Mouse (Mus musculus): ENCODE data around the gene Mindy1. TPM values are rescaled to one million over a fixed set of nuclear protein-coding genes. Genes with fewer than 3 reads are reported as not detected.

Mindy1 gene
- polyA plus RNA-seq (2014; fragmentation: Illumina TruSeq; extraction: RNeasy Lipid Tissue Mini Kit (QIAGEN cat#74804); ENCODE audit: low read depth, low replicate concordance), result 62.4 TPM

GRCm38 (mm10) chr3:95281216-95282126, at the start of gene Mindy1, which contains the start of gene Prune1:
TSS of gene Mindy1 (plus strand) at chr3:95281345.
TSS of gene Prune1 (minus strand) at chr3:95282076.

GRCm38 (mm10) chr3:95241498-95241897, 39.6 kb upstream of the Mindy1 start, which contains the start of gene Gm128:
TSS of gene Gm128 (minus strand) at chr3:95241598.

GRCm38 (mm10) chr3:95250783-95251424, 30.2 kb upstream of the Mindy1 start, which contains the start of gene Bnipl:
TSS of gene Bnipl (minus strand) at chr3:95251193.

GRCm38 (mm10) chr3:95307100-95307499, 26.0 kb downstream of the Mindy1 start, which contains the start of gene Anxa9:
TSS of gene Anxa9 (minus strand) at chr3:95307176.

GRCm38 (mm10) chr3:95314486-95315093, 33.4 kb downstream of the Mindy1 start, which contains the start of gene Cers2:
TSS of gene Cers2 (plus strand) at chr3:95314791.

Other genes starting within 250 kb of the Mindy1 start
- 134 TPM for gene Psmd4, start 238.7 kb upstream of the Mindy1 start, polyA plus RNA-seq (2014; fragmentation: Illumina TruSeq; extraction: RNeasy Lipid Tissue Mini Kit (QIAGEN cat#74804); ENCODE audit: low read depth, low replicate concordance)
- gene Pip5k1a, start 174.4 kb upstream of the Mindy1 start, polyA plus RNA-seq (2014; fragmentation: Illumina TruSeq; extraction: RNeasy Lipid Tissue Mini Kit (QIAGEN cat#74804); ENCODE audit: low read depth, low replicate concordance), result 19.1 TPM
- 45.3 TPM for gene Vps72, start 170.3 kb upstream of the Mindy1 start, polyA plus RNA-seq (2014; fragmentation: Illumina TruSeq; extraction: RNeasy Lipid Tissue Mini Kit (QIAGEN cat#74804); ENCODE audit: low read depth, low replicate concordance)
- gene Tmod4, start 156.9 kb upstream of the Mindy1 start, polyA plus RNA-seq (2014; fragmentation: Illumina TruSeq; extraction: RNeasy Lipid Tissue Mini Kit (QIAGEN cat#74804); ENCODE audit: low read depth, low replicate concordance), result 0.31 TPM
- 34.3 TPM for gene Scnm1, start 147.3 kb upstream of the Mindy1 start, polyA plus RNA-seq (2014; fragmentation: Illumina TruSeq; extraction: RNeasy Lipid Tissue Mini Kit (QIAGEN cat#74804); ENCODE audit: low read depth, low replicate concordance)
- gene Lysmd1, start 147.3 kb upstream of the Mindy1 start, polyA plus RNA-seq (2014; fragmentation: Illumina TruSeq; extraction: RNeasy Lipid Tissue Mini Kit (QIAGEN cat#74804); ENCODE audit: low read depth, low replicate concordance), result 11.0 TPM
- 9.1 TPM for gene Tnfaip8l2, start 139.0 kb upstream of the Mindy1 start, polyA plus RNA-seq (2014; fragmentation: Illumina TruSeq; extraction: RNeasy Lipid Tissue Mini Kit (QIAGEN cat#74804); ENCODE audit: low read depth, low replicate concordance)
- gene Sema6c, start 120.9 kb upstream of the Mindy1 start, polyA plus RNA-seq (2014; fragmentation: Illumina TruSeq; extraction: RNeasy Lipid Tissue Mini Kit (QIAGEN cat#74804); ENCODE audit: low read depth, low replicate concordance), result 4.2 TPM
- gene Gabpb2, start 63.4 kb upstream of the Mindy1 start, polyA plus RNA-seq (2014; fragmentation: Illumina TruSeq; extraction: RNeasy Lipid Tissue Mini Kit (QIAGEN cat#74804); ENCODE audit: low read depth, low replicate concordance), result 18.6 TPM
- gene Cdc42se1, start 52.6 kb upstream of the Mindy1 start, polyA plus RNA-seq (2014; fragmentation: Illumina TruSeq; extraction: RNeasy Lipid Tissue Mini Kit (QIAGEN cat#74804); ENCODE audit: low read depth, low replicate concordance), result 69.2 TPM
- 22.7 TPM for gene Mllt11, start 49.2 kb upstream of the Mindy1 start, polyA plus RNA-seq (2014; fragmentation: Illumina TruSeq; extraction: RNeasy Lipid Tissue Mini Kit (QIAGEN cat#74804); ENCODE audit: low read depth, low replicate concordance)
- gene Gm128, start 39.7 kb upstream of the Mindy1 start, polyA plus RNA-seq (2014; fragmentation: Illumina TruSeq; extraction: RNeasy Lipid Tissue Mini Kit (QIAGEN cat#74804); ENCODE audit: low read depth, low replicate concordance), result 5.9 TPM
- 3.7 TPM for gene Bnipl, start 30.2 kb upstream of the Mindy1 start, polyA plus RNA-seq (2014; fragmentation: Illumina TruSeq; extraction: RNeasy Lipid Tissue Mini Kit (QIAGEN cat#74804); ENCODE audit: low read depth, low replicate concordance)
- gene Prune1, start 731 bp downstream of the Mindy1 start, polyA plus RNA-seq (2014; fragmentation: Illumina TruSeq; extraction: RNeasy Lipid Tissue Mini Kit (QIAGEN cat#74804); ENCODE audit: low read depth, low replicate concordance), result 19.0 TPM
- 18.4 TPM for gene Anxa9, start 25.8 kb downstream of the Mindy1 start, polyA plus RNA-seq (2014; fragmentation: Illumina TruSeq; extraction: RNeasy Lipid Tissue Mini Kit (QIAGEN cat#74804); ENCODE audit: low read depth, low replicate concordance)
- gene Cers2, start 33.4 kb downstream of the Mindy1 start, polyA plus RNA-seq (2014; fragmentation: Illumina TruSeq; extraction: RNeasy Lipid Tissue Mini Kit (QIAGEN cat#74804); ENCODE audit: low read depth, low replicate concordance), result 147 TPM
- 22.0 TPM for gene Setdb1, start 75.9 kb downstream of the Mindy1 start, polyA plus RNA-seq (2014; fragmentation: Illumina TruSeq; extraction: RNeasy Lipid Tissue Mini Kit (QIAGEN cat#74804); ENCODE audit: low read depth, low replicate concordance)
- 2.8 TPM for gene 4930558C23Rik, start 121.5 kb downstream of the Mindy1 start, polyA plus RNA-seq (2014; fragmentation: Illumina TruSeq; extraction: RNeasy Lipid Tissue Mini Kit (QIAGEN cat#74804); ENCODE audit: low read depth, low replicate concordance)
- gene Arnt, start 153.0 kb downstream of the Mindy1 start, polyA plus RNA-seq (2014; fragmentation: Illumina TruSeq; extraction: RNeasy Lipid Tissue Mini Kit (QIAGEN cat#74804); ENCODE audit: low read depth, low replicate concordance), result 32.5 TPM
- gene Ctsk, start 217.9 kb downstream of the Mindy1 start, polyA plus RNA-seq (2014; fragmentation: Illumina TruSeq; extraction: RNeasy Lipid Tissue Mini Kit (QIAGEN cat#74804); ENCODE audit: low read depth, low replicate concordance), result 25.0 TPM
- 92.8 TPM for gene Ctss, start 245.4 kb downstream of the Mindy1 start, polyA plus RNA-seq (2014; fragmentation: Illumina TruSeq; extraction: RNeasy Lipid Tissue Mini Kit (QIAGEN cat#74804); ENCODE audit: low read depth, low replicate concordance)

Data from adipose tissue, adult 10 weeks (tissue).